ENCODE assay signal across 8 mouse cellular contexts in genomic region chr3:109341631-109342030, GRCm38 (mm10). TPM values are rescaled to one million over a fixed set of nuclear protein-coding genes. Genes with fewer than 3 reads are reported as not detected.
A peak's percentile ranks its signal among the peaks of the same experiment; 100 is the strongest.
DNase-seq lines count a peak whose midpoint lies in the region; ATAC-seq and TF ChIP-seq lines count a peak whose summit lies in the region.

No protein-coding gene starts in this region.

- no peak for TF ChIP-seq CTCF in heart, postnatal 0 days (IDR thresholded peaks at IDR 0.05; ENCODE audit: low read depth)

- H3K4me3 ChIP-seq in embryonic facial prominence, embryonic 11.5 days (ENCODE audit: low read depth, low read length): peak overlapping the region; percentile 59
- peak overlapping the region; percentile 73 for H3K4me3 ChIP-seq in heart, postnatal 0 days (ENCODE audit: low read depth, low read length)
- peak overlapping the region; percentile 100 for H3K4me3 ChIP-seq in megakaryocyte, embryonic 14.5 days (replicated peaks)

- H3K9ac ChIP-seq in embryonic facial prominence, embryonic 11.5 days (replicated peaks; ENCODE audit: low read length): peak overlapping the region; percentile 36; the same call in 1 of the 2 replicates
- H3K9ac ChIP-seq in heart, postnatal 0 days (replicated peaks; ENCODE audit: low read depth, low read length): no peak overlapping the region; the same call in 1 of the 2 replicates

- no peaks in the 10 kb centered on the region for H3K4me1 ChIP-seq in embryonic facial prominence, embryonic 11.5 days (ENCODE audit: control insufficient read depth, insufficient read depth, low read length)
- no peaks in the 10 kb centered on the region for H3K4me1 ChIP-seq in heart, postnatal 0 days (ENCODE audit: control insufficient read depth, insufficient read depth)
- peaks cover 49% of the 10 kb centered on the region for H3K4me1 ChIP-seq in megakaryocyte, embryonic 14.5 days

- no peak overlapping the region for H3K27ac ChIP-seq in embryonic facial prominence, embryonic 11.5 days (replicated peaks; ENCODE audit: low read depth, low read length)
- no peak overlapping the region for H3K27ac ChIP-seq in heart, postnatal 0 days (ENCODE audit: low read depth)

- H3K4me2 ChIP-seq in embryonic facial prominence, embryonic 11.5 days (ENCODE audit: low read depth, low read length): peak overlapping the region; percentile 80
- H3K4me2 ChIP-seq in heart, postnatal 0 days (ENCODE audit: low read depth, low read length): peak overlapping the region; percentile 95

- no peaks in the 10 kb centered on the region; the same call in 1 of the 2 replicates for H3K27me3 ChIP-seq in embryonic facial prominence, embryonic 11.5 days (ENCODE audit: control insufficient read depth, insufficient read depth, low read length)
- H3K27me3 ChIP-seq in heart, postnatal 0 days (ENCODE audit: control insufficient read depth, insufficient read depth, low read length): no peaks in the 10 kb centered on the region
- no peaks in the 10 kb centered on the region for H3K27me3 ChIP-seq in megakaryocyte, embryonic 14.5 days (replicated peaks)

- no peaks in the 10 kb centered on the region for H3K36me3 ChIP-seq in embryonic facial prominence, embryonic 11.5 days (replicated peaks; ENCODE audit: control insufficient read depth, insufficient read depth, low read depth, low read length)
- H3K36me3 ChIP-seq in heart, postnatal 0 days (replicated peaks; ENCODE audit: control insufficient read depth, insufficient read depth, low read length): no peaks in the 10 kb centered on the region
- peaks cover 23% of the 10 kb centered on the region for H3K36me3 ChIP-seq in megakaryocyte, embryonic 14.5 days (replicated peaks; ENCODE audit: low read length)

- H3K9me3 ChIP-seq in embryonic facial prominence, embryonic 11.5 days (replicated peaks; ENCODE audit: control insufficient read depth, low read length): no peaks in the 10 kb centered on the region
- no peaks in the 10 kb centered on the region for H3K9me3 ChIP-seq in heart, postnatal 0 days (replicated peaks; ENCODE audit: control insufficient read depth, low read length)
- no peaks in the 10 kb centered on the region for H3K9me3 ChIP-seq in megakaryocyte, embryonic 14.5 days

- no peak for ATAC-seq in embryonic facial prominence, embryonic 11.5 days (replicated peaks; ENCODE audit: insufficient number of reproducible peaks, low FRiP score, low TSS enrichment, low read depth)
- no peak for ATAC-seq in heart, postnatal 0 days (ENCODE audit: insufficient read depth, low read depth)

- no peak for TF ChIP-seq EP300 in heart, postnatal 0 days (IDR thresholded peaks at IDR 0.05; ENCODE audit: low read depth)

- 2% methylated on average over 8 of the region's 8 CpGs for WGBS in embryonic facial prominence, embryonic 11.5 days
- 8% methylated on average over 8 of the region's 8 CpGs for WGBS in heart, postnatal 0 days

- peak; percentile 6 for DNase-seq in right cerebral cortex, postnatal 25 days
- no peak for DNase-seq in right cerebral cortex, postnatal 14 days
- DNase-seq in embryonic facial prominence, embryonic 11.5 days (ENCODE audit: low spot score): peak; percentile 35
- DNase-seq in heart, postnatal 0 days (ENCODE audit: low spot score): no peak
- DNase-seq in kidney, postnatal 25 days: peak; percentile 43 to 69
- peak; percentile 8 to 14 for DNase-seq in spleen, postnatal 14 days (ENCODE audit: low spot score in 2 of 2)
- DNase-seq in left cerebral cortex, adult 8-10 months (ENCODE audit: low spot score in 2 of 2): no peak

RNA-seq across cellular contexts. Expression of gene Vav3, which starts 1.2 kb away (rescaled TPM):
- polyA plus RNA-seq in embryonic facial prominence, embryonic 11.5 days (2014; fragmentation: Nextera tagmentation; extraction: Ambion mirVana): 7.2 TPM in 2 replicates
- total RNA-seq in heart, postnatal 0 days (2014; rRNA removed; ENCODE audit: low replicate concordance): 6.1 and 25.0 TPM in 2 replicates
- 5.1 and 5.3 TPM in 2 replicates for polyA plus RNA-seq in heart, postnatal 0 days (2015; fragmentation: Nextera tagmentation; extraction: Ambion mirVana)
- polyA plus RNA-seq in megakaryocyte, embryonic 14.5 days (2012; ENCODE audit: insufficient read depth, low replicate concordance): 6.5 and 13.9 TPM in 2 replicates
- 10 to 100 TPM in 1 of 4 experiments, 1 to 10 TPM in 3; 6.5 to 10.8 (median 8.3) TPM for total RNA-seq in left cerebral cortex, adult 8-10 months (2022)

Comparison
In these comparisons a context has a peak if more than half of its experiments do, and no peak if none do; other contexts are left out.
1. DNase-seq: peak in right cerebral cortex, postnatal 25 days (single experiment), embryonic facial prominence, embryonic 11.5 days (single experiment), kidney, postnatal 25 days (2 of 2) and spleen, postnatal 14 days (2 of 2); none in right cerebral cortex, postnatal 14 days (single experiment), heart, postnatal 0 days (single experiment) and left cerebral cortex, adult 8-10 months (0 of 2).
2. Peak in every context shown above with its lines, with median percentiles within 50 percentile points of each other: H3K4me3 ChIP-seq.